Mouse (Mus musculus) layer of hippocampus, adult 9-10 months (tissue): ENCODE measurements around the gene Hoxd12.

ENCODE experiments used
- DNase-seq: peaks from one replicate; pipeline ENCODE4 v3.0.0; 2022; ENCODE audit warnings: low spot score

Hoxd12 gene

DNA sequence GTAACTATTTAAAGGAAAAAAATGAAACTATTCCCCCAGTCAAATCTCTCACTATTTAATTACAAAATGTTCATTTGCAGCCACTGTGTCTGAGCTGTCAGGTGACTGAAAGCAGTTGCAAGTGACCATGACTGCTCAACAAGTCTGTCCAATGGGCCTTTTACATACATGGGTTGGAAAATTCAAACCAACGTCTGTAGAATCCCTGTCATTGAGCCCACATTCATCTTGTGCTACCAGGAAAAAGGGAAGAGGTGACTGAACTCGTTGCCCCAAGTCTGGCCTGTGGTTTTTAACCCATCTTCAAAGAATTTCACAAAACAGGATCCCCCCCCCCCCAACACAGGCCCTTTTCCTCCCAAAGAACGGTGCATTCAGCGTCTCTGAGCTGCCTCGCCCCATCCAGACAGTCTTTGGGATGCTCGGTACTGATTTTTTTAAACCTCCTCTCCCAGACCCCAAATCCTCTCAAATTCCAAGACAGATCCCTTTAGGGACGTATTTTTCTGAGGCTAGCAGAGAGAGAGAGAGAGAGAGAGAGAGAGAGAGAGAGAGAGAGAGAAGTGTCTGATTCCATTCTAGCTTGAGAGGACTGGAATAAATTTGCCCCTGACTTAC lies 21.1 kb downstream of the Hoxd12 start:
- DNase-seq: no peak

DNA sequence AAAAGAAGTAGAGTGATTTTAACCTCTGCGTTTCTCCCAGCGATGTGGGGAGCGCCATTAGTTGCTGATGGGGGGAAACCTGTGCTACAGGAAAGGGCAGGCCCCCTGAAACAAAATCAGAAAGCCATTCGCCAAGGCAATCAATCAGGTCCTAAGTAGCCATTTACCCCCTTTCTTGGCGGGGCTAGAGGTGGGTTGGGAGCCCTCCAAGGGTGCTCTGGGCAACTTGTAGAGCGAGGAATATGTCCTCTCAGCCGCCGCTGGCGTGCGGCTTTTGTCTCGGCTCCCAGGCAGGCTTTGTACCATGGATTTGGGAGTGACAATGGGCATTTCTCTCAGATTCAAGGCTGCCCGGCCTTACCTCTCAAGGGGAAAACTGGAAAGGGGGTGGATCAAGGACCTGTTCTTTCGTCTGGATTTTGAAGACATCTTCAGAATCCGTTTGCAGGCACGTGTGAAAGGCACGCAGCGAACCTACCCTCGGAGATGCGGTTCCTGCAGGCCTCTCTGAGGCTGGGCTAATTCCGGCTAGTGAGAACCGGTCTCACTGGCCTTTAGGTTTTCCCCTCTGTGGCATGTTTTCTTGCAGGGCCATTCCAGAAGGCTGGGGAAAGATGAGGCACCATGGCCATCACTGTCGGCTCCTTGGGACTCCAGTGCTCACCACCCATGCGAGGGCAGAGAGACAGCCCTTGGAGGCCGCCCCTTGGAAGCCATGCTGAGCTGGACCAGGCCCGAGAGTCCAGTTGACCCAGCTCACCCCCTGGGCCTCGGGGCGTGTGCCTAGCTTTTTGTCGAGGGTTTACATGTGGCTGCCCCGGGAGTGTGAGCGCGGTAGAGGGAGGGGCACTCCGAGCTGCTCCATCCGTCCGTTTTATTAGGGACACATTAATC lies 21.9 kb downstream of the Hoxd12 start:
- DNase-seq: no peak

- DNase-seq: no peak
Observed at GRCm38 (mm10) chr2:74697567-74698121, 22.8 kb downstream of the Hoxd12 start, which contains the start of gene Hoxd9. TSS of gene Hoxd9 (plus strand) at chr2:74697727.

DNA sequence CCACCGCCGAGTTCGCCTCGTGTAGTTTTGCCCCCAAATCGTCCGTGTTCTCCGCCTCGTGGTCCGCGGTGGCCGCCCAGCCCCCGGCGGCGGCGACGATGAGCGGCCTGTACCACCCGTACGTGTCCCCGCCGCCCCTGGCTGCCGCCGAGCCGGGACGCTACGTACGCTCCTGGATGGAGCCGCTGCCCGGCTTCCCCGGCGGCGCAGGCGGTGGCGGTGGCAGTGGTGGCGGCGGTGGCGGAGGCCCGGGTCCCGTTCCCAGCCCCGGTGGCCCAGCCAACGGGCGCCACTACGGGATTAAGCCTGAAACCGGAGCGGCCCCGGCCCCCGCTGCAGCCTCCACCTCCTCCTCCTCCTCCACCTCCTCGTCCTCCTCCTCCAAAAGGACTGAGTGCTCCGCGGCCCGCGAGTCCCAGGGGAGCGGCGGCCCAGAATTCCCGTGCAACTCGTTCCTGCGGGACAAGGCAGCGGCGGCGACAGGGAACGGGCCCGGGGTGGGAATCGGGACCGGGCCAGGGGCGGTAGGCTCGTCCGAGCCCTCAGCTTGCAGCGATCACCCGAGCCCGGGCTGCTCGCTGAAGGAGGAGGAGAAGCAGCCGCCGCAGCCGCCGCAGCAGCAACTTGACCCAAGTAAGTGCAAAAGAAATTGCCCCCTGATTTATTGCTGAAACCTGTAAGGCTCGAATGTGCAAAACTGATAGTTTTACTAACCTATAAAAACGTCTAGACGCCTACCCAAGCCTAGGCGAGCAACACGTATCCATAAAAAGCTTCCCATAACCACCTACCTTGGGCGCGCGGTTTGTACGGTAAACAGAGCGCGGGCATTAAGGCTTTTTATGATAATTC lies 23.6 kb downstream of the Hoxd12 start:
- DNase-seq: no peak

- DNase-seq: no peak
Observed at GRCm38 (mm10) chr2:74699053-74699430, 24.2 kb downstream of the Hoxd12 start.

- no peak for DNase-seq
Observed at GRCm38 (mm10) chr2:74699664-74700545, 25.1 kb downstream of the Hoxd12 start.

GRCm38 (mm10) chr2:74700546-74701112 lies 25.8 kb downstream of the Hoxd12 start:
- DNase-seq: no peak

DNA sequence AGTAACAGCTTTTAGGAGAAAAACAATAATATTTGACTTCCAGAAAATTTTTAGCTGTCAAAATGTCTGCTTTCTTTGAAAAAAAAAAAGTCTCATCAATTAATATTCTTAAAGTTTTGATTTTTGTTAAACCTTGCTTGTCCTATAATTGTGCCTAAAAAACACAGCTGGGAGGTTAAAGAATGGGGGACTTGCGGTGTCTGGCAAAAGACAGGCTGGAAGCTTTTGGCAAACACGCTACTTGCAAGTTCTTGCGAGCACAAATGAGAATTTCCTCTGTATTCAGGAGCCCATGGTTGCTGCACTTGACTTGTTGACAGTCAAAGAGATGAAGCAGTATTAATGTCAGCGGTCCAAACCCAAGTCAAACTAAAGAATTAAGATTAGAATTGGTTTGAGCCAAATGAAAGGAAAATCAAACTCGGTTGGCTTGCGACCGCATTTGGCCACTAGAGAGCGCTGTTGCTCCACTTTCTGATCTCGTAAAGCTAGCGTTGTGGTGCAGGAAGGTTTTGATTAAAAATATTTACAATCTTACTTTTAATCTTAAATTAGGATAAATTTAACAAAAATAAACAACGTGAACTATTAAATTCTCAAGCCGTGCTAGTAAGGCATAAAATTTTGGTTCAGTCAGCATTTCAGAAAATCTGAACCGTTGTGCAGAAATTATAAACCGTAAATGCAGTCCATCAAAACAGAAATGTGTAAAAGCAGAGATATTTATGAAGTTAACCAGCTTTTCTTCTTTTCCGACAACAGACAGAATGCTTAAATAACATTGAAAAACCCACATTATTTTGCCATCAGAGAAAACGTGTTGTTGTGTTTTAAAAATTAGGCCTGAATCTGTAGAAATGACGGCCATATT lies 27.4 kb downstream of the Hoxd12 start:
- peak; percentile 29 for DNase-seq

DNA sequence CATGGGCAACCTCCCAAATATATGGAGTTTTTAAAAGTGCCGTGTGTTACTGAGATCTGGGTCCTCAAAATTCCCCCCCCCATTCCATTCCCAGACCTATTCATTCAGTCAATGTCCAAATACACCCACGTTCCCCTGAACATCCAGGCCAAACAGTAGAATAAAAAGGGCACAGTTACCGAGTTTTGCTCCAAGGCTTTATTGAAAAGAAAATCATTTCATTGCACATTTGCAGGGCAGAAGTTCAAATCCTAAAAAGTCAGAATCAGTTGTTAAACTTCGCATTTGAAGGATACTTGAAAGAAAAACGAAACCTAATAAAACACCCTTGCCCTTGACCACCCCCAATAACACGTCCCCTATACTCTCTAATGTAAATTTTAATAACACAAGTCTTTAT lies 28.0 kb downstream of the Hoxd12 start:
- no peak for DNase-seq

GRCm38 (mm10) chr2:74703317-74703716 lies 28.5 kb downstream of the Hoxd12 start:
- no peak for DNase-seq

- no peak for DNase-seq
Observed at GRCm38 (mm10) chr2:74703720-74704392, 29.0 kb downstream of the Hoxd12 start.

GRCm38 (mm10) chr2:74704393-74704998 lies 29.7 kb downstream of the Hoxd12 start, which contains the start of gene Hoxd8:
TSS of gene Hoxd8 (plus strand) at chr2:74704615.
- no peak for DNase-seq

DNA sequence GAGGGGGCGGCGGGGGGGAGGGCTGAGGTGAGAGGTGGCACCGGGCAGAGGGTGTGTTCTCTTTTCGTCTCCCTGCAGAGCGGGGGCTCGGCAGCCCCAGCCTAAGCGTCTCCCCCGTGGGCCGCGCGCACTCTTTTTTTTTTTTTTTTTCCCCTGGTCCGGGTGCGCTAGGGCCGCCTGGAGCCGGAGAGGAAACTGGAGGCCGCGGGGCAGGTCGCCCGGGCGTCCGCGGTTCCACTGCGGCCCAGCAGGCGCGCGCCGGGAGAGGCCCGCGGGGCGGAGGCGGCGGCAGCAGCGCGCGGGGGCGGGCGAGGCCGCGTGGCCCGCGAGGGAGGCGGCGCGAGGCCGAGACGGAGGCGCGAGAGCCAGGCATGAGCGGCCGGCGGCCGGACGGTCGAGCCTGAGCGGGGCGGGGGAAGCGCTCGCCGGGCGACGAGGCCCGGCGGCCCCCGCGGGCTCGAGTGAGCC lies 30.2 kb downstream of the Hoxd12 start:
- DNase-seq: no peak

- DNase-seq: no peak
Observed at GRCm38 (mm10) chr2:74705467-74706089, 30.8 kb downstream of the Hoxd12 start.

- no peak for DNase-seq
Observed at GRCm38 (mm10) chr2:74706393-74706960, 31.7 kb downstream of the Hoxd12 start.

DNA sequence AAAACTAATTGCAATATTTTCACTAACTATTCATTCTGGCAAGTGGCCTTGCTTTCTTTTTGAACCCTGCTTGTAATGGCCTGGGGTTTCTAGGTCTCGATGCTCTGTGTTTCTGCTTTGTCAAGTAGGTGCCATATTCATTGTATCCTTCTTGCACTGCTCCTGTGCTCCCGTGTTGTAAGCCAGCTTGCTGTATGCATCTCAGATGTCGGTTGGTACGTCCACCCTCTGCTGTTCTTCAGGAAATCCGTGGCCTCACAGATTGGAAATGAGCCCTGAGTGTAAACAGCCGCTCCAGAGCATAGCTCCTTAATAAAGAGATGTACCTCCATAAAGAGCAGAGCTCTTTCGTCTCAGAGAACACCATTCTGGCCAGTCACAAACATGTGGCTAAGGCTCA lies 32.8 kb downstream of the Hoxd12 start:
- no peak for DNase-seq

GRCm38 (mm10) chr2:74708676-74709075 lies 33.9 kb downstream of the Hoxd12 start:
- DNase-seq: no peak
